21 mouse cellular contexts compared by ENCODE assay signal in genomic region chr6:125503186-125503802, GRCm38 (mm10). TPM values are rescaled to one million over a fixed set of nuclear protein-coding genes. Genes with fewer than 3 reads are reported as not detected.
A peak's percentile ranks its signal among the peaks of the same experiment; 100 is the strongest.
DNase-seq lines count a peak whose midpoint lies in the region; ATAC-seq and TF ChIP-seq lines count a peak whose summit lies in the region.
"Had no signal": no experiment of that assay in that cellular context is flagged by ENCODE, and none has a peak within 500 bp of the region (broad histone marks: within the 10 kb centered on the region; RNA-seq: fewer than 3 reads in every experiment).

No protein-coding gene starts in this region.

- H3K27ac ChIP-seq in stomach, embryonic 16.5 days (ENCODE audit: low read length) = no peak overlapping the region
- H3K27ac ChIP-seq: embryonic facial prominence, embryonic 13.5 days; forebrain, embryonic 13.5 days; forebrain, embryonic 15.5 days had no signal

- no peaks in the 10 kb centered on the region for H3K36me3 ChIP-seq in E14TG2a.4 (ENCODE audit: insufficient read depth, low read length)
- no peaks in the 10 kb centered on the region for H3K36me3 ChIP-seq in stomach, embryonic 16.5 days (ENCODE audit: control insufficient read depth, insufficient read depth, low read length)
- H3K36me3 ChIP-seq: embryonic facial prominence, embryonic 13.5 days; forebrain, embryonic 15.5 days had no signal

- H3K27me3 ChIP-seq in E14TG2a.4 (ENCODE audit: insufficient read depth, low read length) = peaks cover 10% of the 10 kb centered on the region
- no peaks in the 10 kb centered on the region for H3K27me3 ChIP-seq in stomach, embryonic 16.5 days (ENCODE audit: control insufficient read depth, insufficient read depth, low read length)
- H3K27me3 ChIP-seq: embryonic facial prominence, embryonic 13.5 days; forebrain, embryonic 13.5 days; forebrain, embryonic 15.5 days had no signal

- H3K4me3 ChIP-seq in E14TG2a.4 (replicated peaks; ENCODE audit: low read length) = peak overlapping the region; percentile 10; the same call in 1 of the 2 replicates
- no peak overlapping the region for H3K4me3 ChIP-seq in stomach, embryonic 16.5 days (replicated peaks; ENCODE audit: low read length)
- no peak overlapping the region for H3K4me3 ChIP-seq in lung, adult 2 months (replicated peaks; ENCODE audit: extremely low read depth, low read depth, low read length)
- H3K4me3 ChIP-seq: embryonic facial prominence, embryonic 13.5 days; erythroblast, embryonic 14.5 days; forebrain, embryonic 13.5 days; forebrain, embryonic 15.5 days had no signal

- peaks cover 77% of the 10 kb centered on the region for H3K4me1 ChIP-seq in E14TG2a.4 (replicated peaks; ENCODE audit: low read depth, low read length)
- no peaks in the 10 kb centered on the region for H3K4me1 ChIP-seq in stomach, embryonic 16.5 days (ENCODE audit: control insufficient read depth, insufficient read depth, low read length)
- no peaks in the 10 kb centered on the region for H3K4me1 ChIP-seq in lung, adult 2 months (ENCODE audit: control insufficient read depth, insufficient read depth, low read length)
- H3K4me1 ChIP-seq: forebrain, embryonic 13.5 days; forebrain, embryonic 15.5 days had no signal

- 84% methylated on average over 11 of the region's 11 CpGs for WGBS in stomach, embryonic 16.5 days
- WGBS in lung, adult 2 months = 94% methylated on average over 11 of the region's 11 CpGs

- ATAC-seq in stomach, embryonic 16.5 days (ENCODE audit: insufficient read depth, low FRiP score) = peak; percentile 53; the same call in 1 of the 2 replicates
- ATAC-seq: forebrain, embryonic 13.5 days; forebrain, embryonic 15.5 days; forebrain, postnatal 0 days had no signal

- no peak overlapping the region for H3K4me2 ChIP-seq in stomach, embryonic 16.5 days (ENCODE audit: low read depth, low read length)
- H3K4me2 ChIP-seq: embryonic facial prominence, embryonic 13.5 days; forebrain, embryonic 13.5 days; forebrain, embryonic 15.5 days had no signal

- H3K9ac ChIP-seq in stomach, embryonic 16.5 days (ENCODE audit: low read length) = no peak overlapping the region
- H3K9ac ChIP-seq: embryonic facial prominence, embryonic 13.5 days; forebrain, embryonic 13.5 days; forebrain, embryonic 15.5 days; forebrain, postnatal 0 days had no signal

- no peaks in the 10 kb centered on the region for H3K9me3 ChIP-seq in E14TG2a.4 (ENCODE audit: low read length)
- no peaks in the 10 kb centered on the region for H3K9me3 ChIP-seq in stomach, embryonic 16.5 days (replicated peaks; ENCODE audit: control insufficient read depth, low read length)
- H3K9me3 ChIP-seq: embryonic facial prominence, embryonic 13.5 days; forebrain, embryonic 13.5 days; forebrain, embryonic 15.5 days had no signal

- TF ChIP-seq POLR2A in lung, adult 2 months (IDR thresholded peaks at IDR 0.05; ENCODE audit: borderline replicate concordance, extremely low read depth, low read depth, low read length) = no peak

- no peak for TF ChIP-seq CTCF in E14TG2a.4 (conservative IDR thresholded peaks at IDR 0.05; ENCODE audit: low read length)
- TF ChIP-seq CTCF in lung, adult 2 months (IDR thresholded peaks at IDR 0.05; ENCODE audit: insufficient read depth, low read length) = no peak

- DNase-seq in ES-CJ7 (ENCODE audit: low read depth, low spot score) = peak; percentile 57
- DNase-seq in fat pad, adult 2 months (ENCODE audit: extremely low read depth, low read depth, low spot score) = peak; percentile 95
- no peak for DNase-seq in lung, adult 2 months
- no peak for DNase-seq in heart, postnatal 4 days
- DNase-seq in cerebellum, adult 9-11 months = no peak
- DNase-seq in retina, postnatal 1 day = no peak
- DNase-seq: adrenal gland, adult 2 months; adrenal gland, postnatal 10 days; adrenal gland, postnatal 25 days; cerebellum, adult 11 months; cerebellum, adult 18-20 months; cerebellum, adult 8-10 months; cerebellum, postnatal 10 days; cerebellum, postnatal 25 days; forebrain, postnatal 0 days had no signal

RNA-seq across cellular contexts. Expression of gene Cd9, which starts 8.7 kb away (rescaled TPM):
- polyA plus RNA-seq in stomach, embryonic 16.5 days (2015; fragmentation: Nextera tagmentation; extraction: Ambion mirVana) = 452 and 514 TPM in 2 replicates
- 405 and 537 TPM in 2 replicates for polyA plus RNA-seq in lung, adult 2 months (2012; rRNA removed)
- total RNA-seq in heart, postnatal 4 days (2021) = 10 to 100 TPM; 72.4 to 73.3 TPM
- polyA plus RNA-seq: erythroblast, embryonic 14.5 days had no signal

RNA-seq across cellular contexts. Expression of gene Vwf, which starts 43.3 kb away (rescaled TPM):
- polyA plus RNA-seq in stomach, embryonic 16.5 days (2015; fragmentation: Nextera tagmentation; extraction: Ambion mirVana) = 5.4 and 6.9 TPM in 2 replicates
- polyA plus RNA-seq in lung, adult 2 months (2012; rRNA removed) = 421 and 464 TPM in 2 replicates
- 10 to 100 TPM; 86.0 to 87.2 TPM for total RNA-seq in heart, postnatal 4 days (2021)

Comparison
In these comparisons a context has a peak if more than half of its experiments do, and no peak if none do; other contexts are left out.
1. DNase-seq: peak in ES-CJ7 (single experiment) and fat pad, adult 2 months (single experiment); none in lung, adult 2 months (single experiment), heart, postnatal 4 days (single experiment), cerebellum, adult 9-11 months (single experiment) and retina, postnatal 1 day (single experiment).
2. RNA of gene Vwf, which starts 43.3 kb away (polyA plus RNA-seq): 421 to 464 TPM in lung, adult 2 months; 5.4 to 6.9 TPM in stomach, embryonic 16.5 days; every median in the first group is over 10 times any median in the second.